Mouse (Mus musculus): Measurements from ENCODE around the gene Tnfsfm13.
"Not testable (repeated sequence)": the region's sequence is repeated elsewhere in the genome, so short reads cannot be mapped to it uniquely, and the experiment has no call there.

The Tnfsfm13 gene

GRCm38 (mm10) chr11:69704613-69705010 is 8.7 kb upstream of the Tnfsfm13 start:
- no peak for DNase-seq (ENCODE audit: low read depth, low spot score)

GRCm38 (mm10) chr11:69703814-69704612 is 8.1 kb upstream of the Tnfsfm13 start:
- no peak for DNase-seq (ENCODE audit: low read depth, low spot score)

- DNase-seq (ENCODE audit: low read depth, low spot score) = not testable (repeated sequence)
Measured at GRCm38 (mm10) chr11:69703381-69703780, 7.5 kb upstream of the Tnfsfm13 start.

GRCm38 (mm10) chr11:69702886-69703285 is 7.0 kb upstream of the Tnfsfm13 start:
- not testable (repeated sequence) for DNase-seq (ENCODE audit: low read depth, low spot score)

- DNase-seq (ENCODE audit: low read depth, low spot score) = no peak
Measured at GRCm38 (mm10) chr11:69699595-69699994, 3.7 kb upstream of the Tnfsfm13 start.

GRCm38 (mm10) chr11:69698574-69698973 is 2.7 kb upstream of the Tnfsfm13 start:
- no peak for DNase-seq (ENCODE audit: low read depth, low spot score)

GRCm38 (mm10) chr11:69697396-69697795 is 1.5 kb upstream of the Tnfsfm13 start:
- DNase-seq (ENCODE audit: low read depth, low spot score) = no peak

- DNase-seq (ENCODE audit: low read depth, low spot score) = no peak
Measured at GRCm38 (mm10) chr11:69695046-69695360, 895 bp downstream of the Tnfsfm13 start.

GRCm38 (mm10) chr11:69693421-69693965 is 2.4 kb downstream of the Tnfsfm13 start:
- no peak for DNase-seq (ENCODE audit: low read depth, low spot score)

GRCm38 (mm10) chr11:69692863-69693262 is 3.0 kb downstream of the Tnfsfm13 start:
- no peak for DNase-seq (ENCODE audit: low read depth, low spot score)

- no peak for DNase-seq (ENCODE audit: low read depth, low spot score)
Measured at GRCm38 (mm10) chr11:69692196-69692811, 3.6 kb downstream of the Tnfsfm13 start.

- no peak for DNase-seq (ENCODE audit: low read depth, low spot score)
Measured at GRCm38 (mm10) chr11:69689891-69690290, 6.0 kb downstream of the Tnfsfm13 start.

GRCm38 (mm10) chr11:69687061-69687460 is 8.8 kb downstream of the Tnfsfm13 start:
- DNase-seq (ENCODE audit: low read depth, low spot score) = no peak

- DNase-seq (ENCODE audit: low read depth, low spot score) = no peak
Measured at GRCm38 (mm10) chr11:69686377-69686776, 9.5 kb downstream of the Tnfsfm13 start.

GRCm38 (mm10) chr11:69685526-69686148 is 10.3 kb downstream of the Tnfsfm13 start, which contains the start of gene Tnfsf13:
Gene Tnfsf13, minus strand, starts transcription at chr11:69685784.
- DNase-seq (ENCODE audit: low read depth, low spot score) = no peak

GRCm38 (mm10) chr11:69684936-69685335 is 11.0 kb downstream of the Tnfsfm13 start:
- no peak for DNase-seq (ENCODE audit: low read depth, low spot score)

- DNase-seq (ENCODE audit: low read depth, low spot score) = no peak
Measured at GRCm38 (mm10) chr11:69684128-69684745, 11.7 kb downstream of the Tnfsfm13 start.

- DNase-seq (ENCODE audit: low read depth, low spot score) = no peak
Measured at GRCm38 (mm10) chr11:69683576-69683975, 12.3 kb downstream of the Tnfsfm13 start.

- peak; percentile 88 for DNase-seq (ENCODE audit: low read depth, low spot score)
Measured at GRCm38 (mm10) chr11:69682840-69683533, 12.9 kb downstream of the Tnfsfm13 start.

- no peak for DNase-seq (ENCODE audit: low read depth, low spot score)
Measured at GRCm38 (mm10) chr11:69682209-69682839, 13.6 kb downstream of the Tnfsfm13 start.
